Mouse (Mus musculus) forebrain, embryonic 11.5 days (tissue): ENCODE measurements at regions not wholly inside any gene's neighbourhood (a gene's known extent, or its start where the extent isn't known, plus 50 kb on each side); places are given as distances from the start of the nearest gene placed in this dataset.
A peak's percentile ranks its signal among the peaks of the same experiment; 100 is the strongest.

Source experiments
- ATAC-seq: fragments of 200-750 bp; cut with Nextera tagmentation; replicated peaks from 2 replicates; pipeline ENCODE4 v1.8.0; 2017; ENCODE audit warnings: moderate TSS enrichment; ENCODE audit not compliant: low FRiP score
- DNase-seq: peaks from one replicate; pipeline ENCODE4 v3.0.0-alpha.2; 2017; ENCODE audit warnings: low spot score
- H3K27ac ChIP-seq: fragments of 300-500 bp; sonication (generic); 2 replicates; pipeline ENCODE4 v1.5.1; 2014; ENCODE audit warnings: low read depth, low read length
- H3K27me3 ChIP-seq: fragments of 300-500 bp; sonication (generic); 2 replicates; pipeline ENCODE4 v1.6.1; 2014; ENCODE audit warnings: mild to moderate bottlenecking, low read length, mixed read lengths; ENCODE audit not compliant: control insufficient read depth, insufficient read depth
- H3K36me3 ChIP-seq: fragments of 300-500 bp; sonication (generic); 2 replicates; pipeline ENCODE4 v1.6.1; 2014; ENCODE audit warnings: mild to moderate bottlenecking, low read length, moderate library complexity, mixed read lengths; ENCODE audit not compliant: control insufficient read depth, insufficient read depth
- H3K4me1 ChIP-seq: fragments of 300-500 bp; sonication (generic); replicated peaks from 2 replicates; pipeline ENCODE4 v1.6.1; 2014; ENCODE audit warnings: low read length, mixed read lengths; ENCODE audit not compliant: control insufficient read depth, insufficient read depth
- H3K4me2 ChIP-seq: fragments of 300-500 bp; sonication (generic); 2 replicates; pipeline ENCODE4 v1.6.1; 2014; ENCODE audit warnings: low read depth, mild to moderate bottlenecking, low read length, moderate library complexity, mixed read lengths; ENCODE audit not compliant: severe bottlenecking
- H3K4me3 ChIP-seq: fragments of 300-500 bp; sonication (generic); 2 replicates; pipeline ENCODE4 v1.5.1; 2014; ENCODE audit warnings: low read depth, low read length
- H3K9ac ChIP-seq: fragments of 300-500 bp; sonication (generic); 2 replicates; pipeline ENCODE4 v1.6.1; 2014; ENCODE audit warnings: low read length
- H3K9me3 ChIP-seq: fragments of 300-500 bp; sonication (generic); 2 replicates; pipeline ENCODE4 v1.6.1; 2016; ENCODE audit warnings: low read length, mixed read lengths; ENCODE audit not compliant: control insufficient read depth
- WGBS: fragments of 180-500 bp; shearing (Covaris S2); extraction: QIAGEN DNeasy Blood & Tissue Kit; methylation state at CpG from one replicate; pipeline ENCODE4 v1.1.7; 2014; 5-methylcytosine and 5-hydroxymethylcytosine counted together

DNA sequence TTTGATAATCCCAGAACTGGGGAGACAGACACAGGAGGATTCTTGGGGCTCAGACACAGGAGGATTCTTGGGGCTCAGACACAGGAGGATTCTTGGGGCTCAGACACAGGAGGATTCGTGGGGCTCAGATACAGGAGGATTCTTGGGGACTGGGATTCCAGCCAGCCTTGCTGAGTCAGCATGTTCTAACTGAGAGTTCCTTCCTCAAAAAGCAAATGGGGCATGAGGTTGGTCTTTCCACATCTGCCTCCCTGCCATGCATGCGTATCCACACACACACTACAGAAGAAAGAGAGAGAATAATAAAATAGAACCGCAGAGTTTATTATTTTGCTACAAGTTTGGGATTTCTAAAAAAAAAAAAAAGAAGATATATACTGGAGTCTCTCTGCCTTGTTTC is 218.8 kb upstream of the Cxcr4 start:
- H3K9ac ChIP-seq, result no peak overlapping the region
- H3K9me3 ChIP-seq, result no peaks in the 10 kb centered on the region
- peaks cover 1% of the 10 kb centered on the region; the same call in 1 of the 2 replicates for H3K4me1 ChIP-seq
- H3K4me3 ChIP-seq, result no peak overlapping the region
- H3K27me3 ChIP-seq, result no peaks in the 10 kb centered on the region
- H3K36me3 ChIP-seq, result no peaks in the 10 kb centered on the region
- no peak for ATAC-seq
- DNase-seq, result no peak
- H3K4me2 ChIP-seq, result no peak overlapping the region
- H3K27ac ChIP-seq, result no peak overlapping the region
- WGBS, result 94% methylated on average over 3 of the region's 3 CpGs

DNA sequence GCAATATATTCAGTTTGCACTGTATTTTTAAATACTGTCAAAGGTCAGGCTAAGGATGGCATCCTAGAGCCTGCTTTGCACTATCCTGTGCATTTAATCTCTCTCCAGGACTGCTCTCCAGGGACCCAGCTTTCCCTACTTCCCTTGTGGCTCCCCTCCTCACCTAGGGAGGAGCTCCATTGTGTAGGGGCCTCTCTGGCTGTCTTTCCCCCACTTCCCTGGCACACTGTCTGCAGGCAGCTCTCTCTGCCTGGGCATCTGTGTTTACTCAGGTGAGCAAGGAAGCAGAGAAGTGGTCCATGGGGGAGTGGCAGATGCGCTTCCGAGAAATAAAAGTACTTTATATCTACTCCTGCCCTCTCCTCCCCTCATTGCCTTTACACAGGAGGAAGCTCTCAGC is 218.0 kb upstream of the Cxcr4 start:
- no peak overlapping the region for H3K27ac ChIP-seq
- no peaks in the 10 kb centered on the region for H3K9me3 ChIP-seq
- ATAC-seq (no peak), DNase-seq (no peak)
- no peak overlapping the region for H3K4me2 ChIP-seq
- 88% methylated on average over 2 of the region's 2 CpGs for WGBS
- no peaks in the 10 kb centered on the region for H3K36me3 ChIP-seq
- no peaks in the 10 kb centered on the region for H3K27me3 ChIP-seq
- peaks cover 5% of the 10 kb centered on the region; the same call in 1 of the 2 replicates for H3K4me1 ChIP-seq
- H3K4me3 ChIP-seq, result no peak overlapping the region
- H3K9ac ChIP-seq, result no peak overlapping the region

DNA sequence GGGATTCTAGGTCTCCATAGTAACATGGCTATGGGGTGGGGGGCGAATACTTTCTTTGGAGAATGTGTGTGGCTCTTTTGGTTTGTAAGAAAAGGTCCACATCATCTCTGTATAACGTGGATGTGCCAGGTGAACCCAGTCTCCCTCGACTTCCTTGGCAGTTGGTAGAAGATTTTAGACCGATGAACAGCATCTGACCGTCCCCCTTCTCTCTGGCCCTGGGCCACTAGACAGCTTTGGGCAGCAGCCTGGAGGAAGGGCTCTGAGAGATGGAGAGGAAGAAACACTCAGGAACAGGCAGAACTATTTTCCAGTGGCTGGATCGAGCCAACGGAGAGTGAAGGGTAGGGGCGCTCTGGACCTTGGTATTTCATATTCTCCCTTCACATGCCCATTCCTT is 217.5 kb upstream of the Cxcr4 start:
- no peak for DNase-seq
- 91% methylated on average over 8 of the region's 8 CpGs for WGBS
- Histone ChIP-seq H3K27me3 (no peaks in the 10 kb centered on the region), H3K36me3 (no peaks in the 10 kb centered on the region), H3K4me2 (no peak overlapping the region), H3K4me3 (no peak overlapping the region), H3K9ac (no peak overlapping the region), H3K4me1 (peaks cover 5% of the 10 kb centered on the region; the same call in 1 of the 2 replicates), H3K9me3 (no peaks in the 10 kb centered on the region), H3K27ac (no peak overlapping the region)
- no peak for ATAC-seq

DNA sequence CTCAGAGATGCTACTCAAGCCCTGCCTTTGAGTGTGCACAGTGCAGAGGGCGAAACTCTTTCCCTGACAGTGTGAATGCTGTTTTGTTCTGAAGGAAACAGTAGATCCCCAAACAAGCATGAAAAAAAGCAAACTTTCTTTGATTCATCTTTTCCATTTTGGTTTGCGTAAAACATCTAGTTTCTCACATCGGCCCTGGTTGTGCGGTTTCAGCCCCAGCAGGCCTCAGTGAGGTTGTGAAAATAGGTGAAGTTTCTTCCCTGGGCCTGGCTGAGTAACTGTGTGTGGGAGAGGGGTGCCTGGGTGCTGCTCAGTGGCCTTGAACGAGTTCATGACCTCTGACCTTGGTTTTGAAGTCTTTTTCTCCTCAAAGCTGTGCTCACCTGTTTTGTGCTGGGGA is 216.5 kb upstream of the Cxcr4 start:
- Histone ChIP-seq H3K36me3 (no peaks in the 10 kb centered on the region), H3K27ac (no peak overlapping the region), H3K4me2 (no peak overlapping the region), H3K9ac (no peak overlapping the region), H3K27me3 (no peaks in the 10 kb centered on the region), H3K4me1 (peaks cover 8% of the 10 kb centered on the region; the same call in 1 of the 2 replicates), H3K4me3 (no peak overlapping the region), H3K9me3 (no peaks in the 10 kb centered on the region)
- WGBS, result 86% methylated on average over 5 of the region's 5 CpGs
- DNase-seq, result peak; percentile 41
- ATAC-seq, result no peak

DNA sequence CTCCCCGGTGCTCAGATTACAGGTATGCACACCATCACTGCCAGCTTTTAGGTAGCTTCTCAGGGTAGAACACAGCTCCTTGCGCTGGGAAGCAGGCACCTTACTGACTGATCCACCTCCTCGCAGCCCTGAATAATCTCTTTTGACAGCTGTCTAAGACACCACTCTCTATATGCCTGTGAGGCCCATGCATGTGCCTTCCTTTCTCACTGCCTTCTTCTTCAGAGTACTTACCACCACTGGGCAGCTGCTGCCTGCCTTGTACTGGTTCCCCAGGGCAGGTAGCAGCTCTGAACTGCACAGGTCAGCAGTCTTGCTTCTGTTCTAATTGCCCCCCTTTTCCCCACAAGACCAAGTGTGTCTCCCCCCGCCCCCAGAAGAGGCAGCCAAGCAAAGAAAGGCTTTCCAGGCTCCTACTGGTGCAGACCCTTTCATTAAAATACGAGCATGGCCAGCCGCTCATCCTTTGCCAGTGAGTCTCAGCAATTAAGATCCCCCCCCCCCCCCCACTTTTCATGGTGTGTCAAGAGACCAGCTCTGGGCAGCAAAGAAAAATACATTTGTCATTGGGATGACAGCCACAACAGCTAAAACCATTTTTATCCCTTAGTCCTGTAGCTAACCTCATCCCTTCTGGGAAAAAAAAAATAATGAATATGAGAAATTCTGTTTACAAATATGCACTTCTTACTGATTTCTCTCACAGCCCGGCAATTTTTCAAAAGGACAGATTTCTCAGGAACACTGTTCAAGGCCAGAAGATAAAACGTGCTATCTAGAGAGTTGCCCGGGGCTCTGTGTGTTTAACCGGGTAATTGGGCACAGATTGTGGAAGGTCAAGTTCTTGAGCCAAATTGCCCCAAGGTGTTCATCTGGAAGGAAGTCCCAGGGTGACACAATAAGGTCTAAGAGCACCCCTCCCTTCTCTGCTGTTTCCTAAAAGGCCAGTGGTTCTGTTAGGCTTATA is 213.9 kb upstream of the Cxcr4 start:
- Histone ChIP-seq H3K4me1 (peaks cover 8% of the 10 kb centered on the region; the same call in 1 of the 2 replicates), H3K27ac (no peak overlapping the region), H3K9me3 (no peaks in the 10 kb centered on the region), H3K4me2 (no peak overlapping the region), H3K9ac (no peak overlapping the region), H3K27me3 (no peaks in the 10 kb centered on the region), H3K36me3 (no peaks in the 10 kb centered on the region), H3K4me3 (no peak overlapping the region)
- ATAC-seq (peak; percentile 20; the same call in 1 of the 2 replicates), DNase-seq (peak; percentile 44)
- WGBS, result 55% methylated on average over 10 of the region's 10 CpGs

DNA sequence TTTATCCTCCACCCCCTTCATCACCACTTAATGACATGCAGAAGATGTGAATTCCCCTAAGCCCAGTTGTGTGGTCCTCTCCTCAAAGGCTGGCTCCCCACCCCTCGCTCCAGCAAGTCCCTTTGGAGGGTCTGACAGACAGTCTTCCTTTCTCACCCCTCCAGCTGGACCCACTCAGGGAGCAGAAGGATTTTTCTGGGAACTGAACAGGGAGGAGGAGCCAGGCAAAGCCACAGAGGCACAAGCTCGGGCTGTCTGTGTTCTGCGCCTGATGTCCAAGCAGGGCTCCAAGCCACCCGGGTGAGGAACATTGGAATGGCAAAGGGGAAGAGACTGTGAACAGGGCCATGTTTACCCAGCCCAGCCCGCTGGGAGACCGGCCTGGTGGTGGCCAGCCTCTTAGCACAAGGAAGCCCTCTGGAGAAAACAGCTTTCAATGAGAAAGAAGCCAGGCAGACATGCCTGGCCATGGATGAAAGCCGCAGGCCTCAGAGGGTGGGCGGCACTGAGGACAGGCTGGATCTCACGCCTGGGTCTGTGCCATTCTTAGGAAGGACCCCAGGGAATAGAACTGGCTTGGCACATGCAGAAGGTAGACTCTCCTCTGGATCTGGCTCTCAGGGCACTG is 211.5 kb upstream of the Cxcr4 start:
- Histone ChIP-seq H3K27me3 (no peaks in the 10 kb centered on the region), H3K4me3 (no peak overlapping the region), H3K9me3 (no peaks in the 10 kb centered on the region), H3K9ac (peak overlapping the region; percentile 10; the same call in 1 of the 2 replicates), H3K27ac (no peak overlapping the region), H3K4me2 (no peak overlapping the region), H3K4me1 (peaks cover 8% of the 10 kb centered on the region; the same call in 1 of the 2 replicates), H3K36me3 (no peaks in the 10 kb centered on the region)
- 46% methylated on average over 9 of the region's 9 CpGs for WGBS
- peak; percentile 72 for ATAC-seq
- peak; percentile 53 for DNase-seq

DNA sequence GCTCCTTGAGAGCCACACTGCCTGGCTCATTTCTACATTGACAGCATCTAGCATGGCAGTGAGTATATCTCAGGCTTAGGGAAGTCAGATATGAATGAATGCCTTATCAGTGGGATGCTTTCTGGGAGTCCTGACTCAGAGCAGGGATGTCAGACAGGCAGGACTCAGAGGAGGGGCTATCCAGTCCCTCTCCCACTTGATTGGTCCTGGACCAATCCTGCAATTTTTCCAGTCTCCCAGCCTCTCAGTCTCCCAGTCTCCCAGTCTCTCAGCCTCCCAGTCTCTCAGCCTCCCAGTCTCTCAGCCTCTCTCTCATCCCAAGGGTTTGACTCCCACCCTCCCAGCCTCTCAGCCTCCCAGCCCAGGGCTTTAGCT is 211.0 kb upstream of the Cxcr4 start:
- no peak overlapping the region; the same call in 1 of the 2 replicates for H3K9ac ChIP-seq
- H3K4me3 ChIP-seq, result no peak overlapping the region
- H3K27ac ChIP-seq, result no peak overlapping the region
- peak; percentile 49 for DNase-seq
- ATAC-seq, result no peak; the same call in 1 of the 2 replicates
- no peak overlapping the region for H3K4me2 ChIP-seq
- H3K4me1 ChIP-seq, result peaks cover 8% of the 10 kb centered on the region; the same call in 1 of the 2 replicates
- H3K36me3 ChIP-seq, result no peaks in the 10 kb centered on the region
- H3K27me3 ChIP-seq, result no peaks in the 10 kb centered on the region
- no peaks in the 10 kb centered on the region for H3K9me3 ChIP-seq

DNA sequence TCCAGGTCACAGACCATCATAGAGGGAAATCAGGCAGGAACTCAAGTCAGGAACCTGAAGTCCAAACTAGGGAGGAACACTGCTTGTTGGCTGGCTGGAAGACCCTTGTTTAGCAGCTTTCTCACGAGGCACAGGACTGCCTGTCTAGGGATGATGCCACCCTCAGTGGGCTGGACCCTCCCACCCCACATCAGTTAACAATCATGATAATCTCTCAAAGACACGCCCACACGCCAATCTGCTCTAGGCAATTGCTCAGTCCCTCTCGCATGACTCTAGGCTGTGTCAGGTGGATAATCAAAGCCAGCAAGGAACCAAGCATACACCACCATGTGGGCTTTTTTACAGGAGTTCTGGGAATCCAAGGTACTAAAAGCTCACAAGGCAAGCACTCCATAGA is 206.6 kb upstream of the Cxcr4 start:
- Histone ChIP-seq H3K36me3 (no peaks in the 10 kb centered on the region), H3K9me3 (no peaks in the 10 kb centered on the region), H3K4me3 (no peak overlapping the region), H3K4me1 (0 out of 2 replicates have a peak, but pooled peaks cover 1% of the 10 kb centered on the region), H3K4me2 (no peak overlapping the region), H3K27me3 (no peaks in the 10 kb centered on the region), H3K27ac (no peak overlapping the region), H3K9ac (no peak overlapping the region)
- 66% methylated on average over 4 of the region's 4 CpGs for WGBS
- ATAC-seq (peak; percentile 61), DNase-seq (peak; percentile 38)
